Mouse (Mus musculus) activated CD4-positive, CD25-positive, alpha-beta regulatory T cell, adult 4 months (primary cell): ENCODE data around the gene Tmem14a. TPM values are rescaled to one million over a fixed set of nuclear protein-coding genes. Genes with fewer than 3 reads are reported as not detected.
"Not testable (repeated sequence)": the region's sequence is repeated elsewhere in the genome, so short reads cannot be mapped to it uniquely, and the experiment has no call there.

Experiments
- ATAC-seq: one replicate; pipeline ENCODE4 v1.8.0; 2017
- polyA plus RNA-seq, 2 experiments: library from polyadenylated mRNA; unstranded; fragments of 100-300 nt; shearing (Covaris generic); gene quantifications; one replicate each; pipeline ENCODE4 v1.2.1; 2017

Tmem14a gene
- polyA plus RNA-seq, 2 experiments from 2014 or later = 2.2 to 3.7 TPM

DNA sequence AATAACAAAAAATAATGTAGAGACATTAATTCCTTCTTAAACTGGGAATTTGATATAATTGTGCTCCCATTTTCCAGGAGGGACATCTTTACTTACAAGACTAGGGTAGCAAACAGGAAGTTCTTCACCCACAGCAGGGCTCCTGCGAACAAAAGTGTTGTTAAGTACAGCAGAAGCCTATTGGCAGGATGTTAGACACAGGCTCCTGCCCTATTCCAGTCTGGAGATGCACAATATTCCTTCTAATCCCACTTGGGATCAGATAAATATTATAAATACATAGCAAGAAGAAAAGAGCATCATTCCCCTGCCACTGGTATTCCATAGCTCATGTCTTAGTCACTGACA is 34.9 kb downstream of the Tmem14a start:
- no peak for ATAC-seq

GRCm38 (mm10) chr1:21253856-21254255 is 35.5 kb downstream of the Tmem14a start:
- no peak for ATAC-seq

DNA sequence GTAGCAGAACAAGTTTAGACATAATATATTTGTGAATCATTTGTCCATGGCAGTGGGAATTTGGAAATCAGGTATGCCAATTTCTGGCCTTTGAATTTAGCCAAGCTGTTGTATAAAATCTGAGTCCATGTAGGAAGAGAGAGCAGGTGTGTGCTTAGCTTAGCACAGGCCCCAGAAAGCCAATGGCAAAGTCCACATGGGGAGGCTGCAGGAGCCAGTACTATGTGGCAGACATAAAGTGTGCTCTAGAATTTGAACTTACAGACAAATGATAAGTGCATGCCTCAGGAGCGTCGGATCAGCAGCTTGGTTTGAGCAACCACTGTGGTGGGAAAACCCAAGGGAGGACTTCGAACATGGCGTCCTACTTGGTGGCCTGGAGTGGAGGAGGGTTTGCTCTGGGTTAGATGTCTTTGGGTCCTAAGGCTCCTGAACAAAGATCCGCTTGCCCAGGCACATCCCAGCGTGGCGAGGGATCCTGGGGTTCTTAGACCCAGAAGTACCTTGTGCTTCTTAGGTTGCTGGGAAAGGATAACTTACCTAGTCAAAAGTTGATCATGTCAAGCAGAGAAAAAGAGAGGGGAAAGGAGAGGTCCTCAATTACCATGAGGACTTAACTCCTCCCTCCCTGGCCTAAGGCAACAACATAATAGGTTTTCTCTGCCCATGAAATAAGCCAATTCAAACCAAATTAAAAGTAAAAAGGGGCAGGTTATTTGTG is 37.4 kb downstream of the Tmem14a start:
- no peak for ATAC-seq

- ATAC-seq = no peak
Measured at GRCm38 (mm10) chr1:21256391-21256790, 38.0 kb downstream of the Tmem14a start.

DNA sequence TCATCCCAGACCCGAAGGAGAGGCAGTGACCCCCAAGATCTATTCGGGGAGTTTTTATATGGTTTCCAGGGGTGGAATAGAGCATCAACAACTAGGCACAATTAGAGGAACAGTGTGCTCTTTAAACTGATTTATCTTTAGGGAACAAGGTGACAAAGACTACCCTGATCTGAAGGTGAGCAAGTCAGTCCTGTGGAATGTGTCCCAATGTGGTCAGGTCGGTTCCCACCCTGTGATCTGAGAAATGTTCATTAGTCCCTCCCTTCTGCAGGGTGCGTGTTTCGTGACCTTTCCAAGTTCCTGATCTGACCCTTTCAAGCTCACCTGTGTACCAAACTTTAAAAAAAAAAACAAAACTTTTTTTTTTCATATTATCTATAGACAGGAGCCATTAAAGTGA is 38.5 kb downstream of the Tmem14a start:
- no peak for ATAC-seq

DNA sequence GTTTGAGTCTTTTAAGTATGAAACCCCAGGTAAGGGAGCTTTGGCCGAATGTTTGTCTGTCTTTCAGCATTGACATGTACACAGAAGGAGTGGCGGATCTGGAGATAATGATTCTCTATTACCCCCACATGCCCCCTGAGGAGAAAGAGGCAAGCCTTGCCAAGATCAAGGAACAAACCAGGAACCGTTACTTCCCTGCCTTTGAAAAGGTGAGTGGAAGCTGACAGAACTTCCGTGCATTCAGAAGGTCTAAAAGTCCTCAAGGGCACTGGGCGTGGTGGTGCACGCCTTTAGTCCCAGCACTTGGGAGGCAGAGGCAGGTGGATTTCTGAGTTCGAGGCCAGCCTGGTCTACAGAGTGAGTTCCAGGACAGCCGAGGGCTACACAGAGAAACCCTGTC is 41.6 kb downstream of the Tmem14a start:
- not testable (repeated sequence) for ATAC-seq

GRCm38 (mm10) chr1:21262401-21262800 is 44.0 kb downstream of the Tmem14a start:
- no peak for ATAC-seq

GRCm38 (mm10) chr1:21263986-21264385 is 45.6 kb downstream of the Tmem14a start:
- no peak for ATAC-seq

- ATAC-seq = no peak
Measured at GRCm38 (mm10) chr1:21264747-21265146, 46.4 kb downstream of the Tmem14a start.

- no peak for ATAC-seq
Measured at GRCm38 (mm10) chr1:21266766-21267165, 48.4 kb downstream of the Tmem14a start.

DNA sequence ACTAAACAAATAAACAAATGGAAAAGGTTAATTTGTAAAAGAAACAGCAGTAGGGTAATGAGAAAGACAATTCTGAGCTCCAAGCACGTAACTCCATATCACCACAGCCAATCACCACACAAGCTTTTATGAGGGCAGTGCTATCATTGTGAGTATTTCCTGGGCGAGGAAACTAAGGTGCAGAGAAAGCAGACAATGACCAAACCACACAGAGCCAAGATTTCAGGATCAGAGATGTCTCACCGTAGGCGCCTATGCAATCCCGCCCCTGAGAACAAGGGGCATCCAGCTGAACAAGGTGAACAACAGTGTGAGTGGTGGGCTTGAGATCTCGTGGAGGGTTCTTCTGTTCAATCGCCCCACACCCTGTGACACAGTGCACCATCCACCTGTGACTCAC is 49.1 kb downstream of the Tmem14a start:
- ATAC-seq = not testable (repeated sequence)

DNA sequence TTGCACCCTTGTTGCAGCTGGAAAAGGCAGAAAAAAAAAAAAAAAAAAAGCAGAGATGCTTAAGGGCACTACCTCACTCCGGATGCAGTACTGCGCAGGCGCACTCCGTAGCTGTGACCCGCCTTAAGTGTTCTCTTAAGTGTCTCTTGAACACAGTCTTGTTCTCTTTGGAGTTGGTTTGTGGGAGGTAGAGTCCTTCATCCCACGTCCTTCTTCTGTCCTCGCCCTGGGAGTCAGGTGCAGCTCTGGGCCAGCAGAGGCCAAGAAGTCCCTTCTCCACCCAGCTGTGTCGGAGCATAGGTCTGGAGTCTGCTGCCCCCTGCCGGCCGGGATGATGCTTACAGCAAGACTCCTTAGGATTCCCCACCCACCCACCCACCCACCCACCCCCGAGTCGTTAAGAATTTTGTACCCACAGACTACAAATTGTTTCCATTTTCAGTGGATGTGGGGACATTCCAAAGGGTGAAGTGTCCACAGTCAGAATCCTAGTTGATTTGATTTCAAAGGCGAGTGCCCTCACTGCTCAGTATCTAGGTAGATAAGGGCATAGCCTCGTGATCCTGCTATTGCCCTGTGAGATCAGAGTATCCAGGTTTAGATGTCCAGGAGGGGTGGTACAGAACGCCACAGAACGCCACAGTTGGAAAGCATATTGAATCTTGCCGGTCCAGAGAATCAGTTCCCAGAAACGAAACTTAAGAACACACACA is 53.1 kb downstream of the Tmem14a start:
- ATAC-seq = peak; percentile 38

DNA sequence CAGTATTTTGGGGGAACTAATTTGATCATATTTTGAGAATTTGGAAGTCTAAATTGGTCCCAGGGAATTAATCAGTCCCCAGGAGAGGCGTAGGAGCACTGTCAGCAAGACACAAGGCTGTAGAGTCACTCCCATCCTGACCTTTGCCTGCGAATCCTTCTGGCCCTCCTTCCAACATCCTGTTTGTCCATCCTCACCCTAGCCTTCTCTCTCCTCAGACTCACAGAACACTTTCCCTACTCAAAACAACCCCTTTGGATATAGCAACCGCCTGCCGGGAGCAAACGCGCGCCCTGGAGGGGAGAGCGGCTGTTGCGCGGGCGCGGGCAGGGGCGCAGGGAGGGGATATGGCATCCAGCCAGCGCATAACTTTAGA is 53.7 kb downstream of the Tmem14a start:
- no peak for ATAC-seq

DNA sequence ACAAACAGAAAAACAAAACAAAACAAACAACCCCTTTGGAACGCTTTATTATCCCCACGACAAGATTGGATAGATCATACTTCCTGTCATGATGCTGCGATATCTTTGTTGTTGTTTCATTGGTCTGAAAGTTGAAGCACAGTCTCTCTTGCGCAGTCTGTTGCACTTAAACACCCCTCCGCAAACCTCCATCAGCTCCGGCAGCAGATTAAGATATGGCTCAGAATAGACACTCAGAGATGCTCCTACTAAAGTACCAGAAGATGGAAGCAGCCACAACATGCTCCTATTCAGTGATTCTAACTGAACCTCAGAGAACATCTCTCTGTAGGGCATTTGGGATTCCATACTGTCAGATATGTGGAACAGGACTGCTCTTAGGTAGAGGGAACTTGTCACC is 54.7 kb downstream of the Tmem14a start:
- no peak for ATAC-seq

GRCm38 (mm10) chr1:21274437-21275040 is 56.2 kb downstream of the Tmem14a start:
- ATAC-seq = no peak

GRCm38 (mm10) chr1:21275366-21275765 is 57.0 kb downstream of the Tmem14a start:
- ATAC-seq = not testable (repeated sequence)

DNA sequence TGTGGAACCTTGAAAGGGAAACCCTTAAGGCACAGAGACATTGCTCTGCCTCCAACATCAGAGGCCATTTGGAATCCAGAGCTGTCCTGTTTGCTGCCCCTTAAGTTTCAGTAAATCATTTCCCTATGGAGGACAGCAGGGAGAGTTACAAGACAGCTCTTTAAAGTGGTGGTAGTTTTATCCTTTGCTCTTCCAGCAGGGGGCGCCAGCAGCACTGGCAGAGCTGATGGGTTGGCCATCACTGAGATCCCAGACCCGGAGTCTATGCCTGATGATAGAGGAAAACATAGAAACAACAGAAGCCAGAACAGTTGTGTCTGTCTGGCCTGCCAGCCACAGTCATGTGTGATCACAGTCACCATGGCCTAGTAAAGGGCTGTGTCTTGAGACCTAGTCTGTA is 57.8 kb downstream of the Tmem14a start:
- peak; percentile 22 for ATAC-seq

Other genes with a start within 250 kb of the Tmem14a start
- gene Tram2, start 139.3 kb upstream of the Tmem14a start, polyA plus RNA-seq = 1 to 10 TPM; 8.0 to 8.9 TPM
- gene Gsta3, start 22.0 kb downstream of the Tmem14a start, polyA plus RNA-seq = 1 to 10 TPM; 2.1 to 2.6 TPM
- 1 to 10 TPM in 1 of 2 experiments, under 1 TPM in 1; 0.71 to 2.1 TPM for gene Khdc1a, start 131.1 kb downstream of the Tmem14a start, polyA plus RNA-seq
- not detected for gene Khdc1c, start 149.8 kb downstream of the Tmem14a start, polyA plus RNA-seq
- not detected for gene Khdc1b, start 165.0 kb downstream of the Tmem14a start, polyA plus RNA-seq